Mouse (Mus musculus) C2C12 (cell line): ENCODE data around the gene Dnajc19. TPM values are rescaled to one million over a fixed set of nuclear protein-coding genes. Genes with fewer than 3 reads are reported as not detected.
A peak's percentile ranks its signal among the peaks of the same experiment; 100 is the strongest.

Experiments
- H3K27me3 ChIP-seq: one replicate; pipeline ENCODE4 v1.6.1; 2011; ENCODE audit not compliant: control insufficient read depth, insufficient read depth, insufficient read length
- H3K36me3 ChIP-seq: one replicate; pipeline ENCODE4 v1.6.1; 2011; ENCODE audit not compliant: control insufficient read depth, insufficient read depth
- H3K4me3 ChIP-seq: one replicate; pipeline ENCODE4 v1.5.1; 2011; ENCODE audit warnings: mild to moderate bottlenecking, control low read depth; ENCODE audit not compliant: poor library complexity, insufficient read depth, severe bottlenecking
- H3K79me2 ChIP-seq: one replicate; pipeline ENCODE4 v1.6.1; 2011; ENCODE audit not compliant: control insufficient read depth, insufficient read depth
- H3K79me3 ChIP-seq: one replicate; pipeline ENCODE4 v1.6.1; 2011; ENCODE audit warnings: low read depth, control low read depth
- H3ac ChIP-seq: one replicate; pipeline ENCODE3; 2011; ENCODE audit warnings: low read depth; ENCODE audit not compliant: control insufficient read depth, insufficient read length
- CEBPB ChIP-seq: IDR thresholded peaks from one replicate; pipeline ENCODE4 v1.6.1; 2011; ENCODE audit warnings: low read depth, mild to moderate bottlenecking, control low read depth, moderate library complexity
- CTCF ChIP-seq: IDR thresholded peaks from one replicate; pipeline ENCODE4 v1.5.1; 2011; ENCODE audit not compliant: control insufficient read depth, insufficient read depth, insufficient read length
- FOSL1 ChIP-seq: IDR thresholded peaks from one replicate; pipeline ENCODE4 v1.8.0; 2011; ENCODE audit warnings: mild to moderate bottlenecking, low read length; ENCODE audit not compliant: poor library complexity, insufficient read depth, severe bottlenecking
- MAX ChIP-seq: IDR thresholded peaks from one replicate; pipeline ENCODE4 v1.6.1; 2011; ENCODE audit warnings: mild to moderate bottlenecking, control low read depth
- MYOD1 ChIP-seq: IDR thresholded peaks from one replicate; pipeline ENCODE4 v1.6.1; 2011; ENCODE audit warnings: low read depth; ENCODE audit not compliant: control insufficient read depth, insufficient read length
- MYOG ChIP-seq: IDR thresholded peaks from one replicate; pipeline ENCODE4 v1.6.1; 2011; ENCODE audit not compliant: control insufficient read depth, insufficient read length; ENCODE audit errors: extremely low read depth
- USF1 ChIP-seq: IDR thresholded peaks from one replicate; pipeline ENCODE4 v1.6.1; 2011; ENCODE audit warnings: low read depth, mild to moderate bottlenecking, control low read depth, moderate library complexity
- long read RNA-seq, 2 experiments: library from polyadenylated mRNA; unstranded; transcript quantifications; one replicate each; pipeline ENCODE4 v2.0.0; 2019 to 2020
- polyA plus RNA-seq: library from polyadenylated mRNA; unstranded; fragments of >200 nt; fragmentation: generic; extraction: Trizol; gene quantifications from one replicate; pipeline ENCODE4 v1.2.1, GENCODE M21; 2012; ENCODE audit warnings: missing spikeins

Gene Dnajc19
- polyA plus RNA-seq: 76.1 TPM
- long read RNA-seq, experiment 1, transcript Dnajc19-202 (6 exons, 659 nt): major isoform, 87 of 109 reads
- long read RNA-seq, experiment 1, transcript Dnajc19-201 (6 exons, 2,499 nt): minor isoform, 12 of 109 reads
- long read RNA-seq, experiment 1, partial matches to known transcripts: 0 of 109 reads
- long read RNA-seq, experiment 1, other reads (novel, unspliced or antisense): 9 of 109 reads
- long read RNA-seq, experiment 2, transcript Dnajc19-202 (6 exons, 659 nt): major isoform, 5 of 12 reads
- long read RNA-seq, experiment 2, partial matches to known transcripts: 1 of 12 reads
- long read RNA-seq, experiment 2, other reads (novel, unspliced or antisense): 1 of 12 reads

DNA sequence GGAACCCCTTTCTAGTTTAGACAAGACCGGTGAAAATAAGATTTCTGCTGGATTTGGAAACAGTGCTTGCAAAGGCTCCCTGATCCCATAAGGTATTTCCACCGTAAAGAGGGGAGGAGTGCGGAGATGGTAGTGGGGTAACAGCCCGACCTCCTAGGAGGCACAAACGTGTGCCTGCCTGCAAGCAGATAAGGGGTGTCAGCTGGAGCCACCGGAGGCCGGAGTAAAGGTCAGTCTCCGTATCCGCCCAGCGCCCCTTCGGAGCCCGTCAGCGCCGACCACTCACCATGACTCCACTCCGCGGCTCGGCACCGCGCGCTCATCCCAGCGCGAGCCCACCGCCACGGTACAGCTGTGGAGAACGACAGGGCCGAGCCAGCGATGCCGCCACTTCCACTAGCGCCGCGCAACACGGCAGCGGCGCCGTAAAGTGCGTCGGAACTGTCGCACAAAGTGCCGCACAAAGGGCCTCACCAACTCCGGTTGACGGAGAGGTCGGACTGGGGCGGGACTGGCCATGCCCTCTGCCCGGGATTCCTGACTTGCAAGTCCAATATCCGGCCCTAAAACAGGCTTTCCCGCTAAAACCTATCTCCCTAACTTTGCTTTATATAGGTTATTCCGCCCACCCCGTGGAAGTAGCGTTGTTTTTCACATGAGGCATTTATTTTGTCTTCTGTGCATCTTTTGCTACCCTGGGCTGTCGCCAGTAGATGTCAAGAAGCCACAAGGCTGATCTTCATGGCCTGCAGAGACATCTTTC is at the start of gene Dnajc19:
Gene Dnajc19, minus strand, starts transcription at position 422 of the 763 bp plus-strand sequence.
- peaks cover 32% of the 10 kb centered on the region for H3K36me3 ChIP-seq

DNA sequence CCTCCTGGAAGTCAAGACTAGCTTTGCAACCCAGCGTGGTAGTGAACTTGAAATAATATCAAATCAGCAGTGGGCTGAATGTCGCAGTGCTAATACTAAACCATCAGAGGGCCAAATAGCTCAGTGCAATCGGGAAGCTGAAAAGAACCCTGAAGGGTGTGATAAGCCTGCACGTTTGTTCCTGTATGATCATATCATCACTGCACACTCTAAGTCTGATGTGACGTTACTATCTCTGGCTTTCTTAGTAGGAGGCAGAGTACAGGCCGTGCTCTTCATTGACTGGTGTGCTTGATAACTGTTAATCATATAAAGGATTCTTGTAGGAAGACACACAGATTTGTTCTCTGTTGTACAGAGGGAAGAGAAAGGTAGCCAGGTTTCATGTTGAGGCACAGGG is 48.8 kb upstream of the Dnajc19 start:
- no peaks in the 10 kb centered on the region for H3K36me3 ChIP-seq
- H3K79me2 ChIP-seq: no peaks in the 10 kb centered on the region
- H3K27me3 ChIP-seq: no peaks in the 10 kb centered on the region
- no peak overlapping the region for H3K4me3 ChIP-seq
- H3ac ChIP-seq: no peak overlapping the region
- H3K79me3 ChIP-seq: no peaks in the 10 kb centered on the region
- no peak for TF ChIP-seq MYOG
- TF ChIP-seq MAX: no peak
- TF ChIP-seq CTCF: no peak
- TF ChIP-seq USF1: no peak
- TF ChIP-seq MYOD1: no peak
- TF ChIP-seq CEBPB: no peak
- TF ChIP-seq FOSL1: no peak

More for the DNA sequence above, at the start of gene Dnajc19:
- Histone ChIP-seq H3K4me3 (peak within 1 kb of the TSS; percentile 75), H3K79me2 (peaks cover 9% of the 10 kb centered on the region), H3K27me3 (no peaks in the 10 kb centered on the region), H3ac (peak within 1 kb of the TSS; percentile 87), H3K79me3 (no peaks in the 10 kb centered on the region)
- TF ChIP-seq CEBPB (no peak), USF1 (no peak), MAX (no peak)

GRCm38 (mm10) chr3:34121311-34121710 is 40.2 kb upstream of the Dnajc19 start:
- H3K27me3 ChIP-seq: no peaks in the 10 kb centered on the region
- H3ac ChIP-seq: no peak overlapping the region
- no peaks in the 10 kb centered on the region for H3K79me3 ChIP-seq
- no peaks in the 10 kb centered on the region for H3K79me2 ChIP-seq
- no peaks in the 10 kb centered on the region for H3K36me3 ChIP-seq
- H3K4me3 ChIP-seq: no peak overlapping the region
- TF ChIP-seq MAX: no peak
- no peak for TF ChIP-seq USF1
- TF ChIP-seq FOSL1: no peak
- TF ChIP-seq CTCF: no peak
- no peak for TF ChIP-seq CEBPB
- no peak for TF ChIP-seq MYOG
- no peak for TF ChIP-seq MYOD1

- H3K36me3 ChIP-seq: no peaks in the 10 kb centered on the region
- no peak overlapping the region for H3K4me3 ChIP-seq
- H3K79me3 ChIP-seq: no peaks in the 10 kb centered on the region
- H3K79me2 ChIP-seq: no peaks in the 10 kb centered on the region
- H3ac ChIP-seq: no peak overlapping the region
- TF ChIP-seq USF1 (no peak), CTCF (no peak), MAX (no peak), MYOD1 (no peak), CEBPB (no peak), FOSL1 (no peak), MYOG (no peak)
- H3K27me3 ChIP-seq: no peaks in the 10 kb centered on the region
Measured at GRCm38 (mm10) chr3:34120791-34121190, 39.7 kb upstream of the Dnajc19 start.

- TF ChIP-seq FOSL1: no peak
- no peak for TF ChIP-seq CTCF
- TF ChIP-seq MYOG: no peak
- TF ChIP-seq USF1: no peak
- TF ChIP-seq MYOD1: no peak
- TF ChIP-seq MAX: no peak
- TF ChIP-seq CEBPB: no peak
- no peak overlapping the region for H3ac ChIP-seq
- no peaks in the 10 kb centered on the region for H3K36me3 ChIP-seq
- no peaks in the 10 kb centered on the region for H3K79me2 ChIP-seq
- H3K79me3 ChIP-seq: no peaks in the 10 kb centered on the region
- no peaks in the 10 kb centered on the region for H3K27me3 ChIP-seq
- no peak overlapping the region for H3K4me3 ChIP-seq
Measured at GRCm38 (mm10) chr3:34119869-34120268, 38.7 kb upstream of the Dnajc19 start.
